Mouse (Mus musculus): ENCODE measurements at regions not wholly inside any gene's neighbourhood (a gene's known extent, or its start where the extent isn't known, plus 50 kb on each side); places are given as distances from the start of the nearest gene placed in this dataset.

- TF ChIP-seq CTCF (IDR thresholded peaks at IDR 0.05; ENCODE audit: control insufficient read depth, insufficient read depth, insufficient replicate concordance, low read depth, low read length) (no peak), POLR2A (IDR thresholded peaks at IDR 0.05; ENCODE audit: control insufficient read depth, low read depth, low read length) (no peak)
These were observed 106.6 kb upstream of the G2e3 start for GRCm38 (mm10) chr12:51241131-51241781.
